Mouse (Mus musculus) embryonic facial prominence, embryonic 15.5 days (tissue): ENCODE measurements at regions not wholly inside any gene's neighbourhood (a gene's known extent, or its start where the extent isn't known, plus 50 kb on each side); places are given as distances from the start of the nearest gene placed in this dataset.

ENCODE experiments used
- ATAC-seq: fragments of 200-750 bp; cut with Nextera tagmentation; 2 replicates; pipeline ENCODE4 v1.8.0; 2017; ENCODE audit warnings: low read depth, moderate TSS enrichment; ENCODE audit not compliant: insufficient number of reproducible peaks, low FRiP score, low TSS enrichment
- H3K27ac ChIP-seq: fragments of 300-500 bp; sonication (generic); replicated peaks from 2 replicates; pipeline ENCODE4 v1.5.1; 2015; ENCODE audit warnings: mild to moderate bottlenecking, inconsistent platforms
- H3K27me3 ChIP-seq: fragments of 300-500 bp; sonication (generic); 2 replicates; pipeline ENCODE4 v1.6.1; 2015; ENCODE audit warnings: inconsistent platforms
- H3K36me3 ChIP-seq: fragments of 300-500 bp; sonication (generic); 2 replicates; pipeline ENCODE4 v1.6.1; 2015; ENCODE audit warnings: mild to moderate bottlenecking, inconsistent platforms
- H3K4me1 ChIP-seq: fragments of 300-500 bp; sonication (generic); 2 replicates; pipeline ENCODE4 v1.6.1; 2015; ENCODE audit warnings: inconsistent platforms
- H3K4me2 ChIP-seq: fragments of 300-500 bp; sonication (generic); replicated peaks from 2 replicates; pipeline ENCODE4 v1.6.1; 2015; ENCODE audit warnings: mild to moderate bottlenecking, inconsistent platforms
- H3K4me3 ChIP-seq: fragments of 300-500 bp; sonication (generic); replicated peaks from 2 replicates; pipeline ENCODE4 v1.5.1; 2015; ENCODE audit warnings: mild to moderate bottlenecking, inconsistent platforms
- H3K9ac ChIP-seq: fragments of 300-500 bp; sonication (generic); 2 replicates; pipeline ENCODE4 v1.6.1; 2015; ENCODE audit warnings: inconsistent platforms
- H3K9me3 ChIP-seq: fragments of 300-500 bp; sonication (generic); replicated peaks from 2 replicates; pipeline ENCODE4 v1.6.1; 2016; ENCODE audit warnings: inconsistent platforms
- WGBS: fragments of 180-500 bp; shearing (Covaris S2); methylation state at CpG from one replicate; pipeline ENCODE4 v1.1.7; 2015; 5-methylcytosine and 5-hydroxymethylcytosine counted together

GRCm38 (mm10) chr2:171242356-171242755 is 510.7 kb downstream of the Dok5 start:
- Histone ChIP-seq H3K9me3 (no peaks in the 10 kb centered on the region), H3K9ac (no peak overlapping the region), H3K4me2 (no peak overlapping the region), H3K36me3 (no peaks in the 10 kb centered on the region), H3K4me3 (no peak overlapping the region), H3K27ac (no peak overlapping the region), H3K27me3 (no peaks in the 10 kb centered on the region), H3K4me1 (no peaks in the 10 kb centered on the region)
- WGBS = 68% methylated on average over 5 of the region's 5 CpGs
- ATAC-seq = no peak

- Histone ChIP-seq H3K4me2 (no peak overlapping the region), H3K4me1 (no peaks in the 10 kb centered on the region), H3K36me3 (no peaks in the 10 kb centered on the region), H3K27ac (no peak overlapping the region), H3K4me3 (no peak overlapping the region), H3K9ac (no peak overlapping the region), H3K27me3 (no peaks in the 10 kb centered on the region), H3K9me3 (no peaks in the 10 kb centered on the region)
- no peak for ATAC-seq
- WGBS = 59% methylated on average over 8 of the region's 8 CpGs
These were observed 505.8 kb downstream of the Dok5 start for GRCm38 (mm10) chr2:171237276-171237960.

- H3K4me3 ChIP-seq = no peak overlapping the region
- no peak overlapping the region for H3K4me2 ChIP-seq
- H3K4me1 ChIP-seq = no peaks in the 10 kb centered on the region
- H3K9me3 ChIP-seq = no peaks in the 10 kb centered on the region
- H3K9ac ChIP-seq = no peak overlapping the region
- no peaks in the 10 kb centered on the region for H3K36me3 ChIP-seq
- no peaks in the 10 kb centered on the region for H3K27me3 ChIP-seq
- no peak for ATAC-seq
- no peak overlapping the region for H3K27ac ChIP-seq
These were observed 501.2 kb downstream of the Dok5 start for GRCm38 (mm10) chr2:171232812-171233211.

- H3K4me3 ChIP-seq = no peak overlapping the region
- no peak overlapping the region for H3K27ac ChIP-seq
- H3K4me2 ChIP-seq = no peak overlapping the region
- H3K36me3 ChIP-seq = no peaks in the 10 kb centered on the region
- no peak overlapping the region for H3K9ac ChIP-seq
- no peaks in the 10 kb centered on the region for H3K27me3 ChIP-seq
- WGBS = 75% methylated on average over 7 of the region's 7 CpGs
- no peaks in the 10 kb centered on the region for H3K9me3 ChIP-seq
- no peaks in the 10 kb centered on the region for H3K4me1 ChIP-seq
- ATAC-seq = no peak
These were observed 499.9 kb downstream of the Dok5 start for GRCm38 (mm10) chr2:171231288-171232050.

GRCm38 (mm10) chr2:171230536-171230935 is 498.9 kb downstream of the Dok5 start:
- Histone ChIP-seq H3K27me3 (no peaks in the 10 kb centered on the region), H3K9ac (no peak overlapping the region), H3K4me3 (no peak overlapping the region), H3K27ac (no peak overlapping the region), H3K4me1 (no peaks in the 10 kb centered on the region), H3K36me3 (no peaks in the 10 kb centered on the region), H3K4me2 (no peak overlapping the region), H3K9me3 (no peaks in the 10 kb centered on the region)
- no peak for ATAC-seq
- 78% methylated on average over 12 of the region's 12 CpGs for WGBS

GRCm38 (mm10) chr2:171228229-171228628 is 496.6 kb downstream of the Dok5 start:
- no peaks in the 10 kb centered on the region for H3K27me3 ChIP-seq
- no peak overlapping the region for H3K4me2 ChIP-seq
- no peaks in the 10 kb centered on the region for H3K4me1 ChIP-seq
- 43% methylated on average over 3 of the region's 3 CpGs for WGBS
- no peak for ATAC-seq
- no peaks in the 10 kb centered on the region for H3K36me3 ChIP-seq
- H3K9ac ChIP-seq = no peak overlapping the region
- no peak overlapping the region for H3K4me3 ChIP-seq
- H3K9me3 ChIP-seq = no peaks in the 10 kb centered on the region
- H3K27ac ChIP-seq = no peak overlapping the region

GRCm38 (mm10) chr2:171213792-171214191 is 482.2 kb downstream of the Dok5 start:
- no peaks in the 10 kb centered on the region for H3K27me3 ChIP-seq
- H3K9ac ChIP-seq = no peak overlapping the region
- no peak overlapping the region for H3K4me2 ChIP-seq
- H3K4me1 ChIP-seq = no peaks in the 10 kb centered on the region
- ATAC-seq = no peak
- no peaks in the 10 kb centered on the region for H3K9me3 ChIP-seq
- H3K36me3 ChIP-seq = no peaks in the 10 kb centered on the region
- no peak overlapping the region for H3K27ac ChIP-seq
- no peak overlapping the region for H3K4me3 ChIP-seq
- WGBS = 66% methylated on average over 6 of the region's 6 CpGs

- Histone ChIP-seq H3K4me3 (no peak overlapping the region), H3K9me3 (no peaks in the 10 kb centered on the region), H3K27ac (no peak overlapping the region), H3K4me2 (no peak overlapping the region), H3K4me1 (no peaks in the 10 kb centered on the region), H3K9ac (no peak overlapping the region), H3K36me3 (no peaks in the 10 kb centered on the region), H3K27me3 (no peaks in the 10 kb centered on the region)
- WGBS = 69% methylated on average over 7 of the region's 7 CpGs
- no peak for ATAC-seq
These were observed 464.9 kb downstream of the Dok5 start for GRCm38 (mm10) chr2:171196472-171196871.

- Histone ChIP-seq H3K4me3 (no peak overlapping the region), H3K9me3 (no peaks in the 10 kb centered on the region), H3K27me3 (no peaks in the 10 kb centered on the region), H3K27ac (no peak overlapping the region), H3K9ac (no peak overlapping the region), H3K4me1 (no peaks in the 10 kb centered on the region), H3K4me2 (no peak overlapping the region), H3K36me3 (no peaks in the 10 kb centered on the region)
- ATAC-seq = no peak
- 72% methylated on average over 5 of the region's 5 CpGs for WGBS
These were observed 460.6 kb downstream of the Dok5 start for GRCm38 (mm10) chr2:171192181-171192580.
